11 mouse cellular contexts compared by ENCODE assay signal in genomic region chr10:18070616-18071015, GRCm38 (mm10). TPM values are rescaled to one million over a fixed set of nuclear protein-coding genes. Genes with fewer than 3 reads are reported as not detected.
A peak's percentile ranks its signal among the peaks of the same experiment; 100 is the strongest.
DNase-seq lines count a peak whose midpoint lies in the region; ATAC-seq lines count a peak whose summit lies in the region.
"Had no signal": no experiment of that assay in that cellular context is flagged by ENCODE, and none has a peak within 500 bp of the region (broad histone marks: within the 10 kb centered on the region; RNA-seq: fewer than 3 reads in every experiment).

No protein-coding gene starts in this region.

- no peaks in the 10 kb centered on the region for H3K27me3 ChIP-seq in intestine, embryonic 16.5 days (replicated peaks; ENCODE audit: control insufficient read depth, insufficient read depth, low read length)
- H3K27me3 ChIP-seq in intestine, embryonic 15.5 days (replicated peaks) = no peaks in the 10 kb centered on the region
- H3K27me3 ChIP-seq: liver, embryonic 12.5 days had no signal

- H3K27ac ChIP-seq in intestine, embryonic 16.5 days (ENCODE audit: low read length) = 0 out of 2 replicates have a peak overlapping the region, but pooled peaks have one; percentile 23
- H3K27ac ChIP-seq in intestine, embryonic 15.5 days = no peak overlapping the region
- H3K27ac ChIP-seq in macrophage = peak overlapping the region; percentile 12
- H3K27ac ChIP-seq: liver, embryonic 12.5 days had no signal

- peak; percentile 48; the same call in 1 of the 2 replicates for ATAC-seq in frontal cortex, adult (ENCODE audit: low TSS enrichment)
- ATAC-seq in intestine, embryonic 16.5 days = no peak
- no peak for ATAC-seq in intestine, embryonic 15.5 days
- ATAC-seq: liver, embryonic 12.5 days had no signal

- H3K79me2 ChIP-seq in macrophage (ENCODE audit: inconsistent target) = peaks cover 90% of the 10 kb centered on the region

- H3K4me2 ChIP-seq in intestine, embryonic 16.5 days (ENCODE audit: low read depth, low read length) = no peak overlapping the region
- H3K4me2 ChIP-seq in intestine, embryonic 15.5 days (replicated peaks) = no peak overlapping the region
- H3K4me2 ChIP-seq: liver, embryonic 12.5 days had no signal

- H3K4me3 ChIP-seq in intestine, embryonic 16.5 days (ENCODE audit: low read length) = no peak overlapping the region
- no peak overlapping the region for H3K4me3 ChIP-seq in intestine, embryonic 15.5 days (replicated peaks)
- no peak overlapping the region for H3K4me3 ChIP-seq in macrophage (ENCODE audit: inconsistent target)
- H3K4me3 ChIP-seq: liver, embryonic 12.5 days had no signal

- H3K36me3 ChIP-seq in intestine, embryonic 16.5 days (ENCODE audit: control insufficient read depth, insufficient read depth, low read length) = no peaks in the 10 kb centered on the region
- H3K36me3 ChIP-seq in intestine, embryonic 15.5 days = no peaks in the 10 kb centered on the region
- no peaks in the 10 kb centered on the region for H3K36me3 ChIP-seq in macrophage (ENCODE audit: inconsistent target)
- H3K36me3 ChIP-seq: liver, embryonic 12.5 days had no signal

- no peak overlapping the region for H3K9ac ChIP-seq in intestine, embryonic 16.5 days (ENCODE audit: low read depth, low read length)
- no peak overlapping the region for H3K9ac ChIP-seq in intestine, embryonic 15.5 days
- H3K9ac ChIP-seq: liver, embryonic 12.5 days had no signal

- H3K4me1 ChIP-seq in intestine, embryonic 16.5 days (ENCODE audit: control insufficient read depth, insufficient read depth, low read length) = peaks cover 28% of the 10 kb centered on the region
- peaks cover 11% of the 10 kb centered on the region for H3K4me1 ChIP-seq in intestine, embryonic 15.5 days (replicated peaks)

- no peak for DNase-seq in frontal cortex, postnatal 14 days (ENCODE audit: low spot score in 2 of 2)
- DNase-seq in 416B (ENCODE audit: low read depth) = peak; percentile 84
- no peak for DNase-seq in adrenal gland, postnatal 10 days
- DNase-seq in ovary, adult 18-20 months (ENCODE audit: low spot score) = no peak
- DNase-seq: lung, postnatal 14 days; thymus, postnatal 36 days had no signal

- 79% methylated on average over 2 of the region's 2 CpGs for WGBS in intestine, embryonic 16.5 days
- 81% methylated on average over 2 of the region's 2 CpGs for WGBS in intestine, embryonic 15.5 days
- WGBS in macrophage (ENCODE audit: missing documents) = 0% methylated on average over 2 of the region's 2 CpGs

- H3K9me3 ChIP-seq in intestine, embryonic 16.5 days (ENCODE audit: control insufficient read depth, low read length) = no peaks in the 10 kb centered on the region
- H3K9me3 ChIP-seq in intestine, embryonic 15.5 days = no peaks in the 10 kb centered on the region
- H3K9me3 ChIP-seq: liver, embryonic 12.5 days had no signal

RNA-seq across cellular contexts. Expression of gene Reps1, which starts 15.0 kb away (rescaled TPM):
- polyA plus RNA-seq in intestine, embryonic 16.5 days (2015; fragmentation: Nextera tagmentation; extraction: Ambion mirVana) = 6.2 and 6.3 TPM in 2 replicates
- 14.8 and 15.1 TPM in 2 replicates for polyA plus RNA-seq in intestine, embryonic 15.5 days (2015; fragmentation: Nextera tagmentation; extraction: Ambion mirVana)
- total RNA-seq in macrophage (2018; cell fraction: chromatin; rRNA removed) = 100 to 1,000 TPM in 16 of 26 experiments, 10 to 100 TPM in 10; 75.3 to 236 (median 110) TPM
- total RNA-seq in macrophage (2018; cell fraction: cytosol; rRNA removed) = 10 to 100 TPM; 25.1 to 71.1 (median 38.0) TPM
- 100 to 1,000 TPM in 7 of 26 experiments, 10 to 100 TPM in 19; 63.7 to 206 (median 82.0) TPM for total RNA-seq in macrophage (2018; cell fraction: nucleus; rRNA removed)
- polyA plus RNA-seq in macrophage (2018) = 21.5 to 32.9 TPM (median 28.9 TPM) in 3 replicates
- total RNA-seq in adrenal gland, postnatal 10 days (2021) = 10 to 100 TPM; 32.3 to 39.3 TPM

RNA-seq across cellular contexts. Expression of gene Abracl, which starts 47.5 kb away (rescaled TPM):
- 158 and 162 TPM in 2 replicates for polyA plus RNA-seq in intestine, embryonic 16.5 days (2015; fragmentation: Nextera tagmentation; extraction: Ambion mirVana)
- polyA plus RNA-seq in intestine, embryonic 15.5 days (2015; fragmentation: Nextera tagmentation; extraction: Ambion mirVana) = 162 and 194 TPM in 2 replicates
- 100 to 1,000 TPM in 4 of 26 experiments, 10 to 100 TPM in 22; 10.5 to 239 (median 57.1) TPM for total RNA-seq in macrophage (2018; cell fraction: chromatin; rRNA removed)
- 100 to 1,000 TPM; 116 to 314 (median 173) TPM for total RNA-seq in macrophage (2018; cell fraction: cytosol; rRNA removed)
- total RNA-seq in macrophage (2018; cell fraction: nucleus; rRNA removed) = 100 to 1,000 TPM in 14 of 26 experiments, 10 to 100 TPM in 12; 38.8 to 283 (median 110) TPM
- 133 to 163 TPM (median 154 TPM) in 3 replicates for polyA plus RNA-seq in macrophage (2018)
- 10 to 100 TPM; 31.0 to 40.1 TPM for total RNA-seq in adrenal gland, postnatal 10 days (2021)
